Mouse (Mus musculus) C2C12 (cell line): ENCODE results near the gene Wnt1. TPM values are rescaled to one million over a fixed set of nuclear protein-coding genes. Genes with fewer than 3 reads are reported as not detected.

Experiments used
- H3K27me3 ChIP-seq: one replicate; pipeline ENCODE4 v1.6.1; 2011; ENCODE audit not compliant: control insufficient read depth, insufficient read depth, insufficient read length
- H3K36me3 ChIP-seq: one replicate; pipeline ENCODE4 v1.6.1; 2011; ENCODE audit not compliant: control insufficient read depth, insufficient read depth
- H3K4me3 ChIP-seq: one replicate; pipeline ENCODE4 v1.5.1; 2011; ENCODE audit warnings: mild to moderate bottlenecking, control low read depth; ENCODE audit not compliant: poor library complexity, insufficient read depth, severe bottlenecking
- H3K79me2 ChIP-seq: one replicate; pipeline ENCODE4 v1.6.1; 2011; ENCODE audit not compliant: control insufficient read depth, insufficient read depth
- H3K79me3 ChIP-seq: one replicate; pipeline ENCODE4 v1.6.1; 2011; ENCODE audit warnings: low read depth, control low read depth
- H3ac ChIP-seq: one replicate; pipeline ENCODE3; 2011; ENCODE audit warnings: low read depth; ENCODE audit not compliant: control insufficient read depth, insufficient read length
- CEBPB ChIP-seq: IDR thresholded peaks from one replicate; pipeline ENCODE4 v1.6.1; 2011; ENCODE audit warnings: low read depth, mild to moderate bottlenecking, control low read depth, moderate library complexity
- CTCF ChIP-seq: IDR thresholded peaks from one replicate; pipeline ENCODE4 v1.5.1; 2011; ENCODE audit not compliant: control insufficient read depth, insufficient read depth, insufficient read length
- FOSL1 ChIP-seq: IDR thresholded peaks from one replicate; pipeline ENCODE4 v1.8.0; 2011; ENCODE audit warnings: mild to moderate bottlenecking, low read length; ENCODE audit not compliant: poor library complexity, insufficient read depth, severe bottlenecking
- MAX ChIP-seq: IDR thresholded peaks from one replicate; pipeline ENCODE4 v1.6.1; 2011; ENCODE audit warnings: mild to moderate bottlenecking, control low read depth
- MYOD1 ChIP-seq: IDR thresholded peaks from one replicate; pipeline ENCODE4 v1.6.1; 2011; ENCODE audit warnings: low read depth; ENCODE audit not compliant: control insufficient read depth, insufficient read length
- USF1 ChIP-seq: IDR thresholded peaks from one replicate; pipeline ENCODE4 v1.6.1; 2011; ENCODE audit warnings: low read depth, mild to moderate bottlenecking, control low read depth, moderate library complexity
- polyA plus RNA-seq: library from polyadenylated mRNA; unstranded; fragments of >200 nt; fragmentation: generic; extraction: Trizol; gene quantifications from one replicate; pipeline ENCODE4 v1.2.1, GENCODE M21; 2012; ENCODE audit warnings: missing spikeins

Gene Wnt1
- polyA plus RNA-seq, 1 experiment = 0.09 TPM

DNA sequence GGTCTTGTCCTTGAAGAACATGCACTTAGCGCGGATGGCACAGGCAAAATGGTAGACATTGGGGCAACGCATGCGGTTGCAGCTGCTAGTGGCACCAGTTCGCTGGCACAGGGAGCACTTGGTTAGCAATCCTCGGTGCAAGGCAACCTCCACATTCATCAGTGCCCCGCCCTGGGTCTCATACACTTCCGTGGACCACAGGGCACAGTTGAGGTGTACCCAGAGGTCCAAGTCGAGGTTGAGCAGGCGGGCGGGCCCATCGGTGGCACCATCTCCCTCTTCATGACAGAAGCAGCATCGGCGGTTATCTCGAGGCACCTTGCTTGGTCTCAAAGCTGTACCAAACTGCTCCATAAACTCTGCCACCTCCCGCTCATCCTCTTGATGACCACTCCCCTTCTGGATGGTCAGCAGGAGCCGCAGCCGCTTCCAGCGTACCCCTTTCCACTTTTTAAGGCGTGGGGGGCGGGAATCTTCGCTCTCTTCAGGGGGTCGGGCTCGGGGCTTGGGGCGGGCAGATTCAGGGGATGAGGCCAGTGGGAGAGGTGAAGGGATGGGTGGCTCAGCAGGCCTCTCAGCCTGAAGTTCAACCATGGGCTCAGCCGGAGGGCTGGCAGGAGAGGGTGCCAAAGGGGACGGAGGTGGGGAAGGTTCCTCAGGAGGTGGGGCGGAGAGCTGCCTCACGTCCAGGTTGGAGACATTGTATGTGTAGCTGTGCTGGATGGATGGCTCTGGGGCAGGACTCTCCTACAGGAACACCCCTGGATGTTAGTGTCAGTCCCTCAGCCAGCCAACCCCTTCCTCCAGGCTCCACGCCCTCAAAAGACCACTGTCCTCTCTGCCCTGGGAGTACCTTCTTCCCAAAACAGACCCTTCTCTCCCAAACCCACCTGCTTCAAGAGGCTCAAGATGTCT is 50.3 kb downstream of the Wnt1 start:
- Histone ChIP-seq H3K27me3 (no peaks in the 10 kb centered on the region), H3K4me3 (no peak overlapping the region), H3K79me2 (peaks cover 30% of the 10 kb centered on the region), H3K36me3 (peaks cover 99% of the 10 kb centered on the region), H3ac (no peak overlapping the region), H3K79me3 (no peaks in the 10 kb centered on the region)
- TF ChIP-seq MYOD1 (no peak), CTCF (no peak), CEBPB (no peak), USF1 (no peak), FOSL1 (no peak), MAX (no peak)

Other genes starting within 250 kb of the Wnt1 start
- 13.4 TPM for gene Ccnt1, start 218.9 kb upstream of the Wnt1 start, polyA plus RNA-seq
- 0.09 TPM for gene 4930415O20Rik, start 218.9 kb upstream of the Wnt1 start, polyA plus RNA-seq
- 52.6 TPM for gene Adcy6, start 179.8 kb upstream of the Wnt1 start, polyA plus RNA-seq
- 112 TPM for gene Cacnb3, start 159.0 kb upstream of the Wnt1 start, polyA plus RNA-seq
- gene Ddx23, start 127.0 kb upstream of the Wnt1 start, polyA plus RNA-seq = 140 TPM
- gene Rnd1, start 112.4 kb upstream of the Wnt1 start, polyA plus RNA-seq = 10.5 TPM
- gene Ccdc65, start 81.7 kb upstream of the Wnt1 start, polyA plus RNA-seq = 0.48 TPM
- 103 TPM for gene Fkbp11, start 61.7 kb upstream of the Wnt1 start, polyA plus RNA-seq
- 126 TPM for gene Arf3, start 26.6 kb upstream of the Wnt1 start, polyA plus RNA-seq
- gene Wnt10b, start 11.7 kb upstream of the Wnt1 start, polyA plus RNA-seq = 14.5 TPM
- gene Ddn, start 19.6 kb downstream of the Wnt1 start, polyA plus RNA-seq = 0.11 TPM
- gene Prkag1, start 41.7 kb downstream of the Wnt1 start, polyA plus RNA-seq = 132 TPM
- gene Kmt2d, start 81.3 kb downstream of the Wnt1 start, polyA plus RNA-seq = 23.8 TPM
- gene Rhebl1, start 104.7 kb downstream of the Wnt1 start, polyA plus RNA-seq = 9.7 TPM
- 0.16 TPM for gene Dhh, start 108.7 kb downstream of the Wnt1 start, polyA plus RNA-seq
- gene Lmbr1l, start 128.4 kb downstream of the Wnt1 start, polyA plus RNA-seq = 18.0 TPM
- 3,512 TPM for gene Tuba1b, start 144.7 kb downstream of the Wnt1 start, polyA plus RNA-seq
- 0.22 TPM for gene Gm49450, start 163.7 kb downstream of the Wnt1 start, polyA plus RNA-seq
- gene Tuba1a, start 163.8 kb downstream of the Wnt1 start, polyA plus RNA-seq = 2,758 TPM
- gene Tuba1c, start 240.0 kb downstream of the Wnt1 start, polyA plus RNA-seq = 976 TPM